Mouse (Mus musculus) thymus, postnatal 25 days (tissue): Measurements from ENCODE around the gene Gm10392.

Experiments
- DNase-seq: peaks from one replicate; pipeline ENCODE4 v3.0.0; 2022

Gene Gm10392

DNA sequence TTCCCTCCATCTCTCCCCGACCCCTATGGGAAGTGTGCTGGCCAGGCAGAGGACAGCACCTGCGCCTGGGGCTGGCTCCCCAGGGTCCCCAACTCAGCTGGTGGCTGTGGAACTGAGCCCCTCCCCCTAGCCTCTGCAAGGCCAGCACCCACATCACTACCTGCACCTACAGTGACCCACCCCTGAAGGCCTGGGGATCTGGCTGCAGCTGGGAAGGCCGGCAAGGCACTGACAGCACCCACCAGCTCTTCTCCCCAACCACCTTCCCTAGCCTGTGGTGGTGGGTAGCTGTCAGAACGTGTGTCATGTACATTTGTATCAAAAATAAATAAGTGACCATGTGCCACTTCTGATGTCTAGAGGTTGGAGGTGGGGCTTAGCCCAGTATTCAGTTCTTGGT, 11.6 kb downstream of the Gm10392 start:
- no peak for DNase-seq

DNA sequence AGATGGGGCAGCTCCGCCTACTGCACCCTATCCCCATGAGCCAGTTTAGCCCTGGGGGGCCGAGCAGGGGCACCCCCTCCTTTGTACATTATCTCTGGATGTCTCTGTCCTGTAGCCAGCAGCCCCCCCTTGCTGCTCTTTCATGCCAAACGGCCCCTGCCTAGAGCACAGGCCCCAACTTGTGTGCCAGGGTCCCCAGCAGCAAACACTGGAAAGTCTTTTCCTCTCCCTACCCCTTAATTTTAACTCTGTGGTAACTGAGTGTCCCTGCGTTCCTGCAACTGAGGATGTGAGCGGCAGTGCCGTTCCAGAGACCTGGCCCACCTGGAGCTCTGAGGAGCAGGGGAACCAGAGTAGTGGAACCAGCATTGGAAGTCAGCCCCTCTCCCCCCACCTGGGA, 12.1 kb downstream of the Gm10392 start:
- no peak for DNase-seq

DNA sequence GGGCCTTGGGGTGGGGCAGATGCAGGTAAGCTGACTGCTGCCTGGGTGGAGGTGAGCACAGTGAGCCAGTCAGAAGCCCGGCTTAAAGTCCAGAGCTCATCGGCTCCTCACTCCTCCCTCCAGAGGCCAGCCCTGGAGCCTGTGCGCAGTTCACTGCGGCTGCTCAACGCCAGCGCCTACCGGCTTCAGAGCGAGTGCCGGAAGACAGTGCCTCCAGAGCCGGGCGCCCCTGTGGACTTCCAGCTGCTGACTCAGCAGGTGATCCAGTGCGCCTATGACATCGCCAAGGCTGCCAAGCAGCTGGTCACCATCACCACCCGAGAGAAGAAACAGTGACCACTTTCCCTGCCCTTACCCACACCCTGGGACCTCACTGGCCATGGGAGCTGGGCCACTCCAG, 12.7 kb downstream of the Gm10392 start:
- DNase-seq: no peak

DNA sequence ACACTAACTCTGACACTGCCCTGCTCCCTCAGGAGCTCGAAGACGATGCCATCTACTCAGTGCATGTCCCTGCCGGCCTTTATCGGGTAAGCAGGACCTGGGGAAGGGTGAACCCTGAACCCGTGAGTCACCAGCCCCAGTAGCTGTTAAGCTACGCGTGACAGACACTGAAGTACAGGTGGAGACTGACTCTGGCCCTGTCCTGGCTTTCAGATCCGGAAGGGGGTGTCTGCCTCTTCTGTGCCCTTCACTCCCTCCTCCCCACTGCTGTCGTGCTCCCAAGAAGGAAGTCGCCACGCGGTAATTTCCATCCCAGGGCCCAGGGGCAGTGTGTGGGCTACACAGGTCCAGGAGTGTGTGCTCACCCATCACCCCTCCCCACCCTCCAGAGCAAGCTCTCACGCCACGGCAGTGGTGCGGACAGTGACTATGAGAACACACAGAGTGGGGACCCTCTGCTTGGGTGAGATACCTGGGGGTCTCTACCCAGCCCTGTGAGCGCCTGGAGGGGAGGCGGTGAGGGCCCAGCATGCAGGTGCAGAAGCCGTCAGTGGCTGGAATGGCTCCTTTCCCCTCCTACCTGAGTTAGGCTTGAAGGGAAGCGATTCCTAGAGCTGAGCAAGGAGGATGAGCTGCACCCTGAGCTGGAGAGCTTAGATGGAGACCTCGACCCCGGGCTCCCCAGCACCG, 13.6 kb downstream of the Gm10392 start:
- no peak for DNase-seq

DNA sequence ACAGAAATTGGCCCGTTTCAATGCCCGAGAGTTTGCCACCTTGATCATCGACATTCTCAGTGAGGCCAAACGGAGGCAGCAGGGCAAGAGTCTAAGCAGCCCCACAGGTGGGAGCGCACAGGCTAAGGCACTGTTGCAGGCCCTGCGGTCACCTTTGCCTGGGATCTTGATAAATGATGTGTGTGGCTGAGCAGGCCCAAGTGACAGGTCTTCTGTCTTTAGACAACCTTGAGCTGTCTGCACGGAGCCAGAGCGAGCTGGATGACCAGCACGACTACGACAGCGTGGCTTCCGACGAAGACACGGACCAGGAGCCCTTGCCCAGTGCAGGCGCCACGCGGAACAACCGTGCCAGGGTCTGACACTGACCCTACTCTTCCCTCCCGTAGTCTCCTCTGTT, 14.6 kb downstream of the Gm10392 start:
- no peak for DNase-seq

DNA sequence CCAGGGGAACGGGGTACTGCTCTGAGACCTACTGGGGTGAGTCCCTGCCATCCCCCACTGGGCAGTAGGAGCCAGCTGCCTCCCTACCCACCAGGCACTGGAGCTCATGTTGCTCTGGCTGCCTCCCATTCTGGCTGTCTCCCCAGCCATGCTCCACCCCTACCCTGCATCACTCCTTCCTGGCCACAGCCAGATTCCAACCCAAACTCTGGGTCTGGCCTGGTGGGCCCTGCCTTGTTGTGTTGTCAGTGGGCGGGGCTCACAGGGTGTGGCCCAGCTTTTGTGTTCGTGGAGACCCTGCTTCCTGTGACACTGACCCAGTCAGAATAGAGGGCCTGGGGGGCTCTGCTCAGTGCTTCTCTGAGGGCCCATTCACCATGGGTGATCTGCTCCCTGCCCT, 15.5 kb downstream of the Gm10392 start:
- no peak for DNase-seq

DNA sequence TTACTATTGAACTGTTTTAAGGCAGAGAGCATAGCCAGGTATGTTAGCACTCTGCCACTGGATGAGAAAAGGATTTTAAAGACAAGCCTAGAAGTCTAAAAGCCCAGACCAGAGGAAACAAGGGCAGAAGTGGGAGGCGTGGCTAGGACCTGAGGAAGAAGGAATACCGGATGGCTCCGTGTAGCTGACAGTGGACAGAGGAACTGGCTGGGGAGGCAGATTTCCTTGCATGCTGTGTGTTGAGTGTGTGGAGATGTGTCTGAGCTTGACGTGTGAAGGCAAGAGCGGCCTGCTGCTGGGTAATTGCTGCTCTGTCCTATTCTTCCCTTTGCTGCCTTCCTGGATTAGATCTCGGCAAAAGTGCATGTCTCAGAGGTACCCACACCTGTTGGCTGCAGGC, 16.5 kb downstream of the Gm10392 start:
- no peak for DNase-seq

DNA sequence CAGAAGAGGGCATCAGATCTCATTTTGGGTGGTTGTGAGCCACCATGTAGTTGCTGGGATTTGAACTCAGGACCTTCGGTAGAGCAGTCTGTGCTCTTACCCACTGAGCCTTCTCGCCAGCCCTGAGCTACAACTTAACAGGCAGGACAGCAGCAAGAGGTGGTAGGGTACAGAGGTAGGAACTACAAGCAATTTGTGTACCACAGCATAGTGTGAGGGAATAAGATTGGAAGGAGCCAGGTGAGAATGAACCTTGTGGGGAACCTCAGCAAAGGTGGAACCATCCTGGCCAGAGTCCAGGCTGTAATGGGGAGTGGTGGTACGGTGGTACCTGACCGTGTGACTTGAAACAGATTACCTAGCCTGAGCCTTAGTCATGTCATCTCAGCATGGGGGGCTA, 17.0 kb downstream of the Gm10392 start:
- no peak for DNase-seq

DNA sequence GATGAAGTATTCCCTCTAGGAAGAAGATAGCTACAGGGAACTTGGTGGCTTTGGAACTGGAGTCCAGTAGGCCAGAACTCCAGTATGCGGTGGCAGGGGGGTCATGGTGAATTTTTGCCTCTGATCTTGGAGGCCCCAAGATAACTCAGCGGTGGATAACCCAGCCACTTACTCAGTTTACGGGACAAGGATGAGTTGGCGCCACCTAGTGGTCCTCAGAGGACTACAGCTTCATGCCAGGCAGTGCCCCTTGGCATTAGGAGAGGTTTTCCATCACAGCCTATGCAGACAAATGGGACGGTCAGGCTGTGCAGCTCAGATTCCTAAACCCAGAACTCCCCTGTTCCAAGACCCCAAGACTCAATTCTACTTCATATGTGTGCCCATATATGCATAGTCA, 17.6 kb downstream of the Gm10392 start:
- peak; percentile 78 for DNase-seq

DNA sequence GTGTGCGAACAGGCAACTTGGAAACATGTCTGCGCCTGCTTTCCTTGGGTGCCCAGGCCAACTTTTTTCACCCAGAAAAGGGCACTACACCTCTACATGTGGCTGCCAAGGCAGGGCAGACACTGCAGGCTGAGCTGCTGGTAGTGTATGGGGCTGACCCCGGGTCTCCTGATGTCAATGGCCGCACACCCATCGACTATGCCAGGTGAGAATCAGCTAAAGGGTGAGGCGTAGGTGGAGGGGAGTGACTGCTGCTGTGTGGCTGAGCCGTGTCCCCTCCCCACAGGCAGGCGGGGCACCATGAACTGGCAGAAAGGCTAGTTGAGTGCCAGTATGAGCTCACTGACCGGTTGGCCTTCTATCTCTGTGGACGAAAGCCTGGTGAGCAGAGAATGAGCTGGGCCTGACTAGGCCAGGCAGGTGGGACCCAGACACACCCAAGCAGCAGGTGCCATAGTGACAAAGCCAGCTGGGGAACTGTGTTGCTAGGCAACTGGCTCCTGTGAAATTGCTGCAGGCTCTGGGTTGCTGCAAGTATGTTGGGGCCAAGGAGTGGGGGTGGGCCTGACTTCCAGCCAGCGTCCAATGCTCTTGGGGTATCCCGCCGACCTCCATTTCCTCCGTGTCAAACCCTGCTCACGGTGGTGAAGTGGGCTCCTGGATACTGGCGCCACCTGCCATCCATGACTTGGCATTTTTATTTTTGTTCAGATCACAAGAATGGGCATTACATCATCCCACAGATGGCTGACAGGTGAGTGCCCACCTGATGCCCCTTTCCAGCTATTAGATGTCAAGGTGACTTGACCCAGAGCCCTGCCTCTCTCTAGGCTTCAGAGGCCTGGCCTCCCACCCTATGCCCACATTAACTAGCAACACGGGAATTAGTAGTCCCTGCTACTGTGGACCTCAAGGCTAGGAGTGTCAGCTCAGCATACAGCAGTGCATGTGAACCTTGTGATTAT, 18.4 kb downstream of the Gm10392 start:
- no peak for DNase-seq

DNA sequence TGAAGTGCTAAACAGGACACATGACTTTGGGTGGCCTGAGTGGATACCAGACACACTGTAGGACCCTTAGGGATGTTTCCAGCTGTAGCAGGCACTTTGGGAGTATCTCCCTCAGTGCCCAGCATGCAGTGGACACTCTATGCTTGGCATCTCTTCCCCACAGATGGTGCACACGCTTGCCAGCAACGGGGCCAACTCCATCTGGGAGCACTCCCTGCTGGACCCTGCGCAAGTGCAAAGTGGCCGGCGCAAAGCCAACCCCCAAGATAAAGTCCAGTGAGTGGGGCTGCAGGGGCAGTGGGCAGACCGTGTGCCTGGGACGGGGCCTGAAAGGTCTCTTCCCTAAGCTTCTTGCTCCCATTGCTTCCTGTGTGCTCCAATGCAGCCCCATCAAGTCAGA, 19.6 kb downstream of the Gm10392 start:
- no peak for DNase-seq

DNA sequence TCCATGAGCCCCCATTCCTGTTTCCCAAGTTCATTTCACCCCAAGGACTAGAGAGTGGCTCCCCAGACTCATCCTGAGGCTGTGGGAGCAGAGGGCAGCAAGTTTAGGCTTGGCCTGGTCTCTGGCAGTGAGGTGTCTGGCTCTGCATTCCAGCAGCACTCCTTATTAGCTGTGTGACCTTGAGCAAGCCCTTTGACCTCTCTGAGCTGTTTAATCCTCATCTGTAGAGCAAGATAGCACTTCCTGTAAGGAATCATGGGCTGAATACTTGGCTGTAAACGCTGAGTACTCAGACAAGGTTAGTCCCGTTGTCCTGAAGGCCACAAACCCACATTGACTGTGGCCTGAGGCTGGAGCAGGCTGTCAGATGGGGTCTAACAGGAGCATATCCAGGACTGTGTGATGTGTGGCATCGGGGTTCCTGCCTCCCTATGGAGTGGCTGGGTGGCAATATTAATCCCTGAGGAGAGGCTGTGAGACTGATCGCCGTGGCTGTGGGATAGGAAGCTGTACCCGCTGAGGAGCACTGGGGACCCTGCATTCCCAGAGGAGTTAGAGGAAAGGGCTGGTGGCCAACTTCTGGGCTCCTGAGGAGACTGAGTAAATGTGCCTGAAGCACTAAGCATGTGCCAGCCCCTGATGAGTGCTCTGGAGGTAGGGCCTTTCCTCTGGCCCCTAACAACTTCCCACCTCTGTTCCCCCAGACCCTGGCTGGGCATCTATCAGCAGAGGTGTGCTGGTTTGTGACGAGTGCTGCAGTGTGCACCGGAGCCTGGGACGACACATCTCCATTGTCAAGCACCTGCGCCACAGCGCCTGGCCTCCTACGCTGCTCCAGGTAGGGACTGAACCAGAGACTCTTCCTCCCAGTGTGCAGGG, 20.5 kb downstream of the Gm10392 start:
- no peak for DNase-seq

DNA sequence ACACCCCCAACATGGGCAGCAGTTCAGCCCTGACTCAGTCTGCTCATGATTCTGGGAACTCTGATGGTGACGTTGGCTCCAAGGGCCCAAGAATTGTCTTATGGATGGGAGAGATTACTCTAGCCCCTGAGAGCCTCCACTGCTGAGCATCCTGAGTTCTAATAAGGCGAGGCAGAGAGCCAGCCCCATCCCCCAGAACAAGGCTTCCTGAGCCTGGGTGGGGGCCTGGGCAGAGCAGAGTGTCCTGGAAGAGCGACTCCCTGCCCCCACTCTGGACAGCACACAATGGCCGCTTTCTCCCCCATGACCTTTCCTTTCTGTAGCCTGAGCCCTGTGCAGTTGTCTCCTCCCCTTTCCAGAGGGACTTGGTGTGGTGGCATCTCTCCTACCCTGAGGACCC, 21.1 kb downstream of the Gm10392 start:
- DNase-seq: no peak

DNA sequence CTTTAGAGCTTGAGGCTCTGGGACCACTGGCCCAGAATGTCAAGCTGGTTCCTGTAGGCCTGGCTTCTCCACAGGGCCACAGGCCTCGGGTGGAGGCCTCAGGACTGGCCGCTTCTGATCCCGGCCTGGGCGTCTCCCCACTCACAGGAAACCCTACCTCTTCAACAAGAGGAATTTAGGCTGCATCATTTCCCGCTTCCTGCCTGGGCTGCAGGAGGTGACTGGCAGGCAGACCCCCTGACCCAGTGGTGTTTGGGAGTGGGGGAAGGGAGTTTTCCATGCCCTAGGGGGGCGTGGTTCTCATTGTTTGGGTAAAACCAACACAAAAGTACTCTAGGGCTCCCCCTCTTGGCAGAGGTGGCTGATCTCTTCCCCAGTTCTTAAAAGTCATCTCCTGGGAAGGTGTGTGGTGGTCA, 21.6 kb downstream of the Gm10392 start:
- peak; percentile 69 for DNase-seq

DNA sequence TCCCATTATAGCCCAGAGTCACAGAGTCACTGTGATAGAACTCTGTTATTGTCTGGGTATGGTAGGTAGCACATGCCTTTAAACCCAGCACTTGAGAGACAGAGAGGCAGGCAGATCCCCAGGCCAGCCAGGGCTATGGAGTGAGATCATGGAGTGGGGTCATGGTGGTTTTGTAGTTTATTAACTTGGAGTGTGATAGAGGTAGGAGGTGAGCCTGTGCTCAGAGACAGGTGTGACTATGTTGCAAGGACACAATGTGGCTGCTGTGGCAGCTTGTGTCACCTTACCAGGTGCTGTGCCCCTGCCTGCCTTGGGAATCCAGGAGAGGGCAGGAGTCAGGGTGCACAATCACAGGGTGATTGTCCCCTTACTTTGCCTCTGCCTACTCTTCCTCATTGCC, 23.5 kb downstream of the Gm10392 start:
- DNase-seq: no peak

DNA sequence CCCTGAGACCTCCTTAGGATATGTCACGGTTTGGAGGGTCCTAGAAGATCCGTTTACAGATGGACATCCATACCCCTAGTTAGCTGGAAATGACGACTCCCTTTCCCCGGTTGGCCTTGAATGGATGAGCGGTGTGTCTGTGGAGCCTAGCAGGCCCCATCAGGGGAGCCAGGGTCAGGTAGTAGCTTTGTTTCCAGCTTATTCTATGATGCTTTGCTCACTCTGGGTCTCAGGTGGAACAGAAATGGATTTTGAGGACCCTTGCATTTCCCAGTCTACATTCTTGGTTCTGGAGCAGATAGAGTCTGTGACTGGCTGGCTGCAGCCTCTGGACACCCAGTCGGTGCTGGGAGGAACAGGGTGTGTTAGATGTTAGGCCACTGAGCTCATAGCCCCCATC, 24.2 kb downstream of the Gm10392 start:
- no peak for DNase-seq

DNA sequence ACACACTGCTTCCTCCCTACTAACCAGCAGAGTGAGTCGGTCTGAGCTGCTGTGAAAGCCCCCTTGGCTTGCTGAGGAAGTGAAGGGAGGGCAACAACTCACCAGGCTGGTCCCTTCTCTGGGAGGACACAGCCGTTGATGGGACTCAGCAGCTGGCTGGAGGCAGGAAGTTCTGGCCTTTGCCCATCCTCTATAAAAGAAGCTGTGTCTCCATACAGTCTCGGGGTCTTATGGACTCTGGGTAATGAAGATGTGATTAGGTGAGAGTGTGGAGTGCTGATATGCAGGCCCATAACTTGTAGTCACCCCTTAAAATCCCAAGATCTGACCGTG, 24.7 kb downstream of the Gm10392 start:
- DNase-seq: no peak

DNA sequence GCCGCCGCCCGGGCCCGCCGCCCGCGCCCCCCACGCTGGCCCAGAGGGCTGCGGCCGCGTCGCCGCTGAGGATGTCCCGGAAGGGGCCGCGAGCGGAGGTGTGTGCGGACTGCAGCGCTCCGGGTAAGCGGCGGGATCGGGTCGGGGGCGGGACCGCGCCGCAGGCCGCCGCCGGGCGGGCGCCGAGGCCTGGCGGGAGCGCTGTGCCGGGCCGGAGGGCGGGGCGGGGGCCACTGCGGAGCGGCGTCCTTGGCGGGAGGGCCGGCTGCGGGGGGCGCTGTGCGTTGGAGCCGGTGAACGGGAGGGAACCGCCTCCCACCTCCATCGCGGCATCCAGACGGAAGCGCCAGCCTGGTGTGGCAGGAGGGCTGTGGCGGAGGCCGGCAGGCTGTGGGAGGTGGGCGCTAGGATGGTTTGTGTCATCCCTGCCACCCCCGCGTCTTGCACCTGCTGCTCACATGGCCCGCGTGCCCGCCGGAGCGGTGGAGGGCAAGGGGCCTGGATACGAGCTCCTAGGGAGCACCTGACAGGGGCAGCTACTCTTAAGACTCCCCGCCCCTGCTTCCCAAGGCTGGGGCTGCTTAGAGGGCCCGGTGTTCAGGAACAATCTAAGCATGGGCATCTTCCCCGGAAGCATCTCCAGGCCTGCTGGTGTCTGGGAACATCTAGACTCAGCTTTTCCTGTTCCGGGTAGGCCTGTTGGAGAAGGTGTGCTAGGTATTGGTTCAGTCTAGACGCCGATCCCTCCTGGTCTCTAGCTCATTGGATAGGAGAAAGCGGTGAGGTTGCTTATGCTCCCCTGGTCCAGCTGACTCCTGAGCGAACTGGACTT, 25.3 kb downstream of the Gm10392 start, which contains the start of gene Git1:
Git1 (plus strand) TSS at position 51 of the 832 bp plus-strand sequence.
- DNase-seq: peak; percentile 65

DNA sequence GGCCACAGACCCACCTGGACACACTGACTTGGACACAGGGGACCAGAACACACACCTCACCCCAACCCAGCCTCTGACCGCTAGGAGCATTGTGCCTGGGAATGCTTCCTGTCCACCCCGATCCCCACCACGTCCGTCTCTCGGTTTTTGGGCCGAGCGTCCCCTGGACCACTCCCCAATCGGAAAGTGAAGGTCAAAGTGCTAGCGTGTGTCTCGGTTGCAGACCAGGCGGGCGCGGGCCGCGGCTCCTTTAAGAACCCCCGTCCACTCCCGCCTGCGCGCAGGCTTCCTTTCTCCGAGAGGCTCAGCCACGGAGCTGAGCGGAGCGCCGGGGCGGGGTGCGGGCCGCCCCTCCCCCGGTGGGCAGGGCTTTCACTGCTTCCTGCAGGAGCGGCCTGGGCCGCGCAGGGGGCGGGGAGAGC, 26.1 kb downstream of the Gm10392 start:
- peak; percentile 93 for DNase-seq

DNA sequence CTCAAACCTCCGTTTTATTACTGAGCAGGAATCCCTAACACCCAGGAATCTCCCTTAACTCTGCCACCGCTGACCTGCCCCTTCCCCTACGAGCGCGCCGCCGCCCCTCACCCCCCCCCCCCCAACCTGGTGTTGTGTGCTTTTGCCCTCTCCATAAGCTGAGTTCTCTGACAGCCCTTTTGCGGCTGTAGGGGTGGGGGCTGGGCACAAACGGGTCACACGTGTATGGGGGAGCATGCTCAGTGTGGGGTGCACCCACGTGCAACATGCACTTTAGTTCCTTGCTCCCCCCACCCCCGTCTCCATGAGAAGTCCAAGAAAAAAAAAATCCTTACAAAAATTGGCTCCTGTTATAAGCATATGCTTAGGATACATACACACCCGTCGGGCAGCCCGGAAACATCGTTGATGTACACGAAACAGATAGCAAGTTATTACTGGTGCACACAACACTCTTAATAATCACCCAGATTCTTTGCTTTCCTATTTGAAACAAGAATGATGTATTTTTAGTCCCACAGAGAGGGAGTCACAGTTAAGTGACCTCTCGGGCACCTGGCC, 26.6 kb downstream of the Gm10392 start:
- peak; percentile 66 for DNase-seq

DNA sequence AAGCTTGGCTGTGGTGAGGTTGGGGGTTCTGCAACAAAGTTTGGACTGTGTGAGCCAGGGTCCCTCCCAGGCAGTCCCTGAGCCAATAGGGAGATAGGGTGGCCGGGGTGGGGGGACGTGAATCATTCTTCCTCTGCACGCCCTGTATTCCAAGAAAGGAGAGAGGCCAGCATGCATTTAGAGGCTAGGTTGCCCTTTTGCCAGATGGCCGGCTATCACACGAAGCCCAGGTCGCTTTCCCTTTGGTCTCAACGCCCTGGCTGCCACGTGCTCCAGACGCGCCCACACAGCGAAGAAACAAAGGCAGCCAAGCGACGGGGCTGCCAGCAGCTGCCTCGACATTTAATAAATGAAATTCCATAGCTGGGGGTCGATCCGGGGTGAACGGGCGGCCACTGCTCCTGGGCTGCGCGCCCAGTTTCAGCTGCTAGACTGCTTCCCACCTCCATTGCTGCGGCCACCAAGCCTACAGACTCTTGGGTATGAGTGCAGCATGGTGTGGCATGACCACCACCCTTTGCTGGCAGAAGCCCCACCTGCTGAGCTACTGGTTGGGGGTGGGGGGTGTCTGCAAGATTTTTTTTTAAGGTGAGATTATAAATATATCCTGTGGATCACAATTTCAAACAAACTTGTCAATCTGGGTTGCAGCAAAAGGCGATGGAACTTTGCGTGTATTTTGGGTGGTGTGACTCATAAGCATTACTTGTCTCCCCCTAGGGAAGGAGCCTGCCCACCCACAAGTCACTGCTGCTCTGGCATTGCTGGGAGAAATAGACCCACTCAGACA, 27.3 kb downstream of the Gm10392 start:
- DNase-seq: peak; percentile 40
